Mouse (Mus musculus) stomach, embryonic 15.5 days (tissue): Measurements from ENCODE around the gene Clec2g. TPM values are rescaled to one million over a fixed set of nuclear protein-coding genes. Genes with fewer than 3 reads are reported as not detected.
"Not testable (repeated sequence)": the region's sequence is repeated elsewhere in the genome, so short reads cannot be mapped to it uniquely, and the experiment has no call there.

ENCODE experiments used
- ATAC-seq: fragments of 200-750 bp; cut with Nextera tagmentation; 2 replicates; pipeline ENCODE4 v1.8.0; 2017; ENCODE audit warnings: low read depth, moderate number of reproducible peaks, moderate TSS enrichment; ENCODE audit not compliant: insufficient read depth, low FRiP score
- H3K27ac ChIP-seq: fragments of 300-500 bp; sonication (generic); 2 replicates; pipeline ENCODE4 v1.5.1; 2015; ENCODE audit warnings: mild to moderate bottlenecking, inconsistent platforms
- H3K27me3 ChIP-seq: fragments of 300-500 bp; sonication (generic); replicated peaks from 2 replicates; pipeline ENCODE4 v1.6.1; 2015; ENCODE audit warnings: inconsistent platforms
- H3K36me3 ChIP-seq: fragments of 300-500 bp; sonication (generic); 2 replicates; pipeline ENCODE4 v1.6.1; 2015; ENCODE audit warnings: inconsistent platforms
- H3K4me1 ChIP-seq: fragments of 300-500 bp; sonication (generic); 2 replicates; pipeline ENCODE4 v1.6.1; 2015; ENCODE audit warnings: inconsistent platforms
- H3K4me2 ChIP-seq: fragments of 300-500 bp; sonication (generic); 2 replicates; pipeline ENCODE4 v1.6.1; 2015; ENCODE audit warnings: mild to moderate bottlenecking, inconsistent platforms
- H3K4me3 ChIP-seq: fragments of 300-500 bp; sonication (generic); replicated peaks from 2 replicates; pipeline ENCODE4 v1.5.1; 2015; ENCODE audit warnings: inconsistent platforms
- H3K9ac ChIP-seq: fragments of 300-500 bp; sonication (generic); 2 replicates; pipeline ENCODE4 v1.6.1; 2015; ENCODE audit warnings: inconsistent platforms
- H3K9me3 ChIP-seq: fragments of 300-500 bp; sonication (generic); 2 replicates; pipeline ENCODE4 v1.6.1; 2016; ENCODE audit warnings: inconsistent platforms
- WGBS: fragments of 180-500 bp; shearing (Covaris S2); methylation state at CpG from one replicate; pipeline ENCODE4 v1.1.7; 2015; 5-methylcytosine and 5-hydroxymethylcytosine counted together
- polyA plus RNA-seq: library from polyadenylated mRNA; unstranded; fragments of >200 nt; fragmentation: Nextera tagmentation; extraction: Ambion mirVana; gene quantifications from 2 replicates; pipeline ENCODE4 v1.2.1, GENCODE M21; 2015

The Clec2g gene
- polyA plus RNA-seq, 1 experiment from 2014 or later: 0.33 TPM

- not testable (repeated sequence) for H3K9ac ChIP-seq, ATAC-seq, H3K9me3 ChIP-seq, H3K4me3 ChIP-seq, H3K36me3 ChIP-seq, H3K4me2 ChIP-seq, H3K4me1 ChIP-seq, H3K27ac ChIP-seq, H3K27me3 ChIP-seq
Observed at GRCm38 (mm10) chr6:128974850-128975249, 40.7 kb downstream of the Clec2g start.

- H3K27ac ChIP-seq: 0 out of 2 replicates have a peak overlapping the region, but pooled peaks have one; percentile 35
- H3K27me3 ChIP-seq: no peaks in the 10 kb centered on the region
- no peak overlapping the region for H3K4me3 ChIP-seq
- H3K9me3 ChIP-seq: no peaks in the 10 kb centered on the region
- H3K9ac ChIP-seq: no peak overlapping the region
- ATAC-seq: no peak
- no peaks in the 10 kb centered on the region for H3K4me1 ChIP-seq
- no peaks in the 10 kb centered on the region for H3K36me3 ChIP-seq
- no peak overlapping the region for H3K4me2 ChIP-seq
Observed at GRCm38 (mm10) chr6:128976194-128976593, 42.0 kb downstream of the Clec2g start.

GRCm38 (mm10) chr6:128981951-128982541 is 47.9 kb downstream of the Clec2g start:
- not testable (repeated sequence) for H3K4me1 ChIP-seq, H3K9me3 ChIP-seq, ATAC-seq, H3K27me3 ChIP-seq, H3K9ac ChIP-seq, H3K4me3 ChIP-seq, H3K36me3 ChIP-seq, H3K4me2 ChIP-seq, H3K27ac ChIP-seq
- 64% methylated on average over 4 of the region's 4 CpGs for WGBS

GRCm38 (mm10) chr6:128992337-128992736 is 58.2 kb downstream of the Clec2g start:
- no peak for ATAC-seq
- no peak overlapping the region for H3K4me2 ChIP-seq
- H3K4me1 ChIP-seq: 0 out of 2 replicates have a peak, but pooled peaks cover 4% of the 10 kb centered on the region
- no peaks in the 10 kb centered on the region for H3K9me3 ChIP-seq
- no peaks in the 10 kb centered on the region for H3K36me3 ChIP-seq
- H3K4me3 ChIP-seq: no peak overlapping the region
- H3K27me3 ChIP-seq: no peaks in the 10 kb centered on the region
- WGBS: 70% methylated on average over 2 of the region's 2 CpGs
- H3K9ac ChIP-seq: no peak overlapping the region
- peak overlapping the region; percentile 71; the same call in 1 of the 2 replicates for H3K27ac ChIP-seq

GRCm38 (mm10) chr6:128992753-128993152 is 58.6 kb downstream of the Clec2g start:
- Histone ChIP-seq H3K9me3 (no peaks in the 10 kb centered on the region), H3K4me3 (no peak overlapping the region), H3K27me3 (no peaks in the 10 kb centered on the region), H3K4me1 (0 out of 2 replicates have a peak, but pooled peaks cover 4% of the 10 kb centered on the region), H3K4me2 (no peak overlapping the region), H3K27ac (peak overlapping the region; percentile 71), H3K9ac (no peak overlapping the region), H3K36me3 (no peaks in the 10 kb centered on the region)
- WGBS: 69% methylated on average over 3 of the region's 3 CpGs
- ATAC-seq: peak; percentile 59; the same call in 1 of the 2 replicates

- Histone ChIP-seq H3K36me3 (no peaks in the 10 kb centered on the region), H3K4me1 (0 out of 2 replicates have a peak, but pooled peaks cover 4% of the 10 kb centered on the region), H3K4me2 (no peak overlapping the region), H3K4me3 (no peak overlapping the region), H3K9me3 (no peaks in the 10 kb centered on the region), H3K9ac (no peak overlapping the region), H3K27ac (peak overlapping the region; percentile 71), H3K27me3 (no peaks in the 10 kb centered on the region)
- ATAC-seq: no peak
- 57% methylated on average over 2 of the region's 2 CpGs for WGBS
Observed at GRCm38 (mm10) chr6:128993221-128993620, 59.0 kb downstream of the Clec2g start.

GRCm38 (mm10) chr6:128994336-128994735 is 60.2 kb downstream of the Clec2g start:
- no peak overlapping the region for H3K27ac ChIP-seq
- 0 out of 2 replicates have a peak, but pooled peaks cover 4% of the 10 kb centered on the region for H3K4me1 ChIP-seq
- no peaks in the 10 kb centered on the region for H3K36me3 ChIP-seq
- H3K27me3 ChIP-seq: no peaks in the 10 kb centered on the region
- no peak overlapping the region for H3K4me2 ChIP-seq
- H3K9ac ChIP-seq: no peak overlapping the region
- H3K9me3 ChIP-seq: no peaks in the 10 kb centered on the region
- no peak for ATAC-seq
- 74% methylated on average over 4 of the region's 4 CpGs for WGBS
- H3K4me3 ChIP-seq: no peak overlapping the region

GRCm38 (mm10) chr6:128994742-128995141 is 60.6 kb downstream of the Clec2g start:
- H3K9me3 ChIP-seq: no peaks in the 10 kb centered on the region
- no peak overlapping the region for H3K9ac ChIP-seq
- H3K4me1 ChIP-seq: 0 out of 2 replicates have a peak, but pooled peaks cover 4% of the 10 kb centered on the region
- H3K27ac ChIP-seq: no peak overlapping the region
- no peak overlapping the region for H3K4me2 ChIP-seq
- H3K27me3 ChIP-seq: no peaks in the 10 kb centered on the region
- H3K4me3 ChIP-seq: no peak overlapping the region
- no peak for ATAC-seq
- 70% methylated on average over 5 of the region's 5 CpGs for WGBS
- H3K36me3 ChIP-seq: no peaks in the 10 kb centered on the region

- H3K4me2 ChIP-seq: peak overlapping the region; percentile 34; the same call in 1 of the 2 replicates
- H3K9me3 ChIP-seq: no peaks in the 10 kb centered on the region
- H3K4me1 ChIP-seq: 0 out of 2 replicates have a peak, but pooled peaks cover 4% of the 10 kb centered on the region
- H3K27me3 ChIP-seq: no peaks in the 10 kb centered on the region
- H3K27ac ChIP-seq: peak overlapping the region; percentile 17
- no peak overlapping the region for H3K9ac ChIP-seq
- WGBS: 71% methylated on average over 7 of the region's 7 CpGs
- no peak overlapping the region for H3K4me3 ChIP-seq
- no peaks in the 10 kb centered on the region for H3K36me3 ChIP-seq
- peak; percentile 50 for ATAC-seq
Observed at GRCm38 (mm10) chr6:128995250-128996053, 61.3 kb downstream of the Clec2g start.

- no peak overlapping the region for H3K4me3 ChIP-seq
- H3K9me3 ChIP-seq: no peaks in the 10 kb centered on the region
- H3K27ac ChIP-seq: peak overlapping the region; percentile 17
- 0 out of 2 replicates have a peak, but pooled peaks cover 4% of the 10 kb centered on the region for H3K4me1 ChIP-seq
- ATAC-seq: no peak
- peak overlapping the region; percentile 34 for H3K4me2 ChIP-seq
- WGBS: 57% methylated on average over 3 of the region's 3 CpGs
- no peaks in the 10 kb centered on the region for H3K27me3 ChIP-seq
- no peaks in the 10 kb centered on the region for H3K36me3 ChIP-seq
- no peak overlapping the region for H3K9ac ChIP-seq
Observed at GRCm38 (mm10) chr6:128996054-128996767, 62.0 kb downstream of the Clec2g start.

GRCm38 (mm10) chr6:128996768-128997442 is 62.7 kb downstream of the Clec2g start:
- Histone ChIP-seq H3K27me3 (no peaks in the 10 kb centered on the region), H3K36me3 (no peaks in the 10 kb centered on the region), H3K4me1 (0 out of 2 replicates have a peak, but pooled peaks cover 4% of the 10 kb centered on the region), H3K4me3 (no peak overlapping the region), H3K27ac (0 out of 2 replicates have a peak overlapping the region, but pooled peaks have one; percentile 17), H3K9me3 (no peaks in the 10 kb centered on the region), H3K9ac (no peak overlapping the region), H3K4me2 (peak overlapping the region; percentile 34)
- no peak for ATAC-seq
- 61% methylated on average over 13 of the region's 13 CpGs for WGBS
